Mouse (Mus musculus): ENCODE data around the gene Usp43. TPM values are rescaled to one million over a fixed set of nuclear protein-coding genes. Genes with fewer than 3 reads are reported as not detected.
A peak's percentile ranks its signal among the peaks of the same experiment; 100 is the strongest.

The Usp43 gene
- polyA plus RNA-seq, 1 experiment from 2014 or later = 1.4 TPM

GRCm38 (mm10) chr11:67920226-67920960 is 1.6 kb downstream of the Usp43 start:
- WGBS = 56% methylated on average over 9 of the region's 9 CpGs
- DNase-seq (ENCODE audit: low spot score) = peak; percentile 36
- Histone ChIP-seq H3K36me3 (ENCODE audit: control insufficient read depth, insufficient read depth, low read length) (no peaks in the 10 kb centered on the region), H3K9ac (ENCODE audit: low read length) (no peak overlapping the region), H3K4me2 (ENCODE audit: low read depth, low read length, severe bottlenecking) (no peak overlapping the region), H3K4me1 (replicated peaks; ENCODE audit: control insufficient read depth, insufficient read depth, low read length) (no peaks in the 10 kb centered on the region; the same call in 1 of the 2 replicates), H3K27me3 (ENCODE audit: control insufficient read depth, insufficient read depth, low read length) (peaks cover 20% of the 10 kb centered on the region), H3K27ac (ENCODE audit: low read depth, low read length) (no peak overlapping the region), H3K9me3 (ENCODE audit: control insufficient read depth, low read length) (no peaks in the 10 kb centered on the region), H3K4me3 (ENCODE audit: low read depth, low read length) (no peak overlapping the region)
- no peak for ATAC-seq (replicated peaks; ENCODE audit: low FRiP score)

DNA sequence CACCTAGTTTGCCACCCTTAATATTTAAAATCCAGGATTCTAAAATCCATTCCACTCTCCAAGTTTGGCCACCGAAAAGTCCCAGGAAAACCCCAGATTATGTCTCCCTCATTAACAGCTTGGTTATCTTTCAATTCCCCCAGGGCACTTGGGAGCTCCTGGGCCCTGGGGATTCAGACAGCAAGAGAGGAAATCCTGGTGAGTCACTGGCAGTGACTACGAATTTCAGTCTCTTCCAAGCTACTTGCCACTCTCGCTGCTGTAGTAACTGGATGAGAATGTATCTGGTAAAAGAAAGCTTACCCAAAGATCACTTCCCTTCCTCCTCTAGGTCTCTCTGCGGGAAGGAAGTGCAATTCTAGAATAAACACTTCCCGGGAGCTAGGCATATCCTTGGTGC is 2.4 kb downstream of the Usp43 start:
- Histone ChIP-seq H3K27ac (ENCODE audit: low read depth, low read length) (no peak overlapping the region), H3K4me2 (ENCODE audit: low read depth, low read length, severe bottlenecking) (no peak overlapping the region), H3K9ac (ENCODE audit: low read length) (no peak overlapping the region), H3K36me3 (ENCODE audit: control insufficient read depth, insufficient read depth, low read length) (no peaks in the 10 kb centered on the region), H3K4me3 (ENCODE audit: low read depth, low read length) (no peak overlapping the region), H3K9me3 (ENCODE audit: control insufficient read depth, low read length) (no peaks in the 10 kb centered on the region), H3K4me1 (replicated peaks; ENCODE audit: control insufficient read depth, insufficient read depth, low read length) (no peaks in the 10 kb centered on the region; the same call in 1 of the 2 replicates), H3K27me3 (ENCODE audit: control insufficient read depth, insufficient read depth, low read length) (peaks cover 20% of the 10 kb centered on the region)
- no peak for ATAC-seq (replicated peaks; ENCODE audit: low FRiP score)
- 84% methylated on average over 5 of the region's 5 CpGs for WGBS
- DNase-seq (ENCODE audit: low spot score) = no peak

DNA sequence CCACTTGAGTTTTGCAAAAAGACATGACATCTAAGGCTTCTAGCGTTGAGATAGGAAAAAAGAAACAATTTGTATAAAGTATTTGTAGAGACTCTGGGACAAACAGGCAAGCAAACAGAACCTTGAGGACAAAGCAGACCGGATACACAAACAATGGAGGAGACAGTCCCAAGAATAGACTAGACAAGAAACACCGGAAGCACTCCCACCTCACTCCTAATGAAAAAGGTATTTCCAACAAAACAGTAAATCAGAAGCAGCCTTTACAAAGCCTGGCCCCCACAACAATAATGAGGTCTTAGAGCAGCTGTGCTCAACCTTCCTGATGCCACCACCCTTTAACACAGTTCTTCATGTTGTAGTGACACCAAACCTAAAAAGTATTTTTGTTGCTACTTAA is 4.8 kb downstream of the Usp43 start:
- Histone ChIP-seq H3K4me1 (replicated peaks; ENCODE audit: control insufficient read depth, insufficient read depth, low read length) (no peaks in the 10 kb centered on the region; the same call in 1 of the 2 replicates), H3K27me3 (ENCODE audit: control insufficient read depth, insufficient read depth, low read length) (peaks cover 20% of the 10 kb centered on the region), H3K36me3 (ENCODE audit: control insufficient read depth, insufficient read depth, low read length) (no peaks in the 10 kb centered on the region), H3K27ac (ENCODE audit: low read depth, low read length) (no peak overlapping the region), H3K4me2 (ENCODE audit: low read depth, low read length, severe bottlenecking) (no peak overlapping the region), H3K9ac (ENCODE audit: low read length) (no peak overlapping the region), H3K4me3 (ENCODE audit: low read depth, low read length) (no peak overlapping the region), H3K9me3 (ENCODE audit: control insufficient read depth, low read length) (no peaks in the 10 kb centered on the region)
- ATAC-seq (replicated peaks; ENCODE audit: low FRiP score) = no peak
- DNase-seq (ENCODE audit: low spot score) = peak; percentile 27
- 76% methylated on average over 3 of the region's 3 CpGs for WGBS

- no peaks in the 10 kb centered on the region for H3K4me1 ChIP-seq (replicated peaks; ENCODE audit: control insufficient read depth, insufficient read depth, low read length)
Observed at GRCm38 (mm10) chr11:67911074-67911473, 10.9 kb downstream of the Usp43 start.

GRCm38 (mm10) chr11:67903756-67904155 is 18.2 kb downstream of the Usp43 start:
- H3K9me3 ChIP-seq (ENCODE audit: control insufficient read depth, low read length) = no peaks in the 10 kb centered on the region
- no peaks in the 10 kb centered on the region for H3K4me1 ChIP-seq (replicated peaks; ENCODE audit: control insufficient read depth, insufficient read depth, low read length)
- no peaks in the 10 kb centered on the region for H3K27me3 ChIP-seq (ENCODE audit: control insufficient read depth, insufficient read depth, low read length)
- no peak overlapping the region for H3K4me3 ChIP-seq (ENCODE audit: low read depth, low read length)
- no peak overlapping the region for H3K9ac ChIP-seq (ENCODE audit: low read length)
- H3K36me3 ChIP-seq (ENCODE audit: control insufficient read depth, insufficient read depth, low read length) = no peaks in the 10 kb centered on the region
- H3K27ac ChIP-seq (ENCODE audit: low read depth, low read length) = no peak overlapping the region
- no peak for ATAC-seq (replicated peaks; ENCODE audit: low FRiP score)
- peak; percentile 18 for DNase-seq (ENCODE audit: low spot score)
- no peak overlapping the region for H3K4me2 ChIP-seq (ENCODE audit: low read depth, low read length, severe bottlenecking)
- 91% methylated on average over 4 of the region's 4 CpGs for WGBS

More at GRCm38 (mm10) chr11:67911074-67911473, 10.9 kb downstream of the Usp43 start:
- ATAC-seq (replicated peaks; ENCODE audit: low FRiP score) (no peak), DNase-seq (ENCODE audit: low spot score) (peak; percentile 35)
- WGBS = 86% methylated on average over 5 of the region's 5 CpGs
- Histone ChIP-seq H3K4me3 (ENCODE audit: low read depth, low read length) (no peak overlapping the region), H3K36me3 (ENCODE audit: control insufficient read depth, insufficient read depth, low read length) (no peaks in the 10 kb centered on the region), H3K9ac (ENCODE audit: low read length) (no peak overlapping the region), H3K27me3 (ENCODE audit: control insufficient read depth, insufficient read depth, low read length) (no peaks in the 10 kb centered on the region), H3K9me3 (ENCODE audit: control insufficient read depth, low read length) (no peaks in the 10 kb centered on the region), H3K27ac (ENCODE audit: low read depth, low read length) (no peak overlapping the region), H3K4me2 (ENCODE audit: low read depth, low read length, severe bottlenecking) (no peak overlapping the region)

DNA sequence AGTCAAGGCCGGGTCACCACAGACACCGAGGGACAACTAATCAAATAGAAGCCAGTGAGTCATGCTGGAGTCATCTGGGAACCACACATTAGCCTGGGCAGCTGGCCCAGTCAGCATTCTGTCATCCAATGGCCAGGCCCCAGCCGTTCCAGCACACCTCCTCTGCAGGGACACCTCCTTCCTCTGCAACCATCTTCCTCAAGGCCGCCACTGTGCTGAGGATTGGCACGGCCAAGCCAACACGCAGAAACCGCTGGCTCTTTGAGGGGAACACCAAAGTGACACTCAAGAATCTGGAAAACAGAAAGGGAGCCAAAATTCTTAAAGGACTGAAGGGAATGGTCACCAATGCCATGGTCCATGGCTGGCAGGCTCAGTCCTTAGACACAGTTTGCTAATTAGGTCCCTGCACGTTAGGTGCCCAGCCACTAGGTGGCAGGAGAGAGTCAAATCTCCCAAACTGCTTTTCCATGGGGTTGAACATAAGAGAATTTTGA is 24.8 kb downstream of the Usp43 start:
- Histone ChIP-seq H3K27me3 (ENCODE audit: control insufficient read depth, insufficient read depth, low read length) (no peaks in the 10 kb centered on the region), H3K4me1 (replicated peaks; ENCODE audit: control insufficient read depth, insufficient read depth, low read length) (no peaks in the 10 kb centered on the region), H3K4me2 (ENCODE audit: low read depth, low read length, severe bottlenecking) (no peak overlapping the region), H3K4me3 (ENCODE audit: low read depth, low read length) (no peak overlapping the region), H3K9me3 (ENCODE audit: control insufficient read depth, low read length) (no peaks in the 10 kb centered on the region), H3K36me3 (ENCODE audit: control insufficient read depth, insufficient read depth, low read length) (no peaks in the 10 kb centered on the region), H3K27ac (ENCODE audit: low read depth, low read length) (no peak overlapping the region), H3K9ac (ENCODE audit: low read length) (no peak overlapping the region)
- ATAC-seq (replicated peaks; ENCODE audit: low FRiP score) = no peak
- 66% methylated on average over 8 of the region's 8 CpGs for WGBS
- peak; percentile 77 for DNase-seq (ENCODE audit: low spot score)

GRCm38 (mm10) chr11:67895641-67896040 is 26.3 kb downstream of the Usp43 start:
- H3K9ac ChIP-seq (ENCODE audit: low read length) = no peak overlapping the region
- no peak overlapping the region for H3K4me2 ChIP-seq (ENCODE audit: low read depth, low read length, severe bottlenecking)
- peak; percentile 40 for DNase-seq (ENCODE audit: low spot score)
- no peak overlapping the region for H3K4me3 ChIP-seq (ENCODE audit: low read depth, low read length)
- no peaks in the 10 kb centered on the region for H3K36me3 ChIP-seq (ENCODE audit: control insufficient read depth, insufficient read depth, low read length)
- H3K27me3 ChIP-seq (ENCODE audit: control insufficient read depth, insufficient read depth, low read length) = no peaks in the 10 kb centered on the region
- H3K9me3 ChIP-seq (ENCODE audit: control insufficient read depth, low read length) = no peaks in the 10 kb centered on the region
- ATAC-seq (replicated peaks; ENCODE audit: low FRiP score) = no peak
- H3K27ac ChIP-seq (ENCODE audit: low read depth, low read length) = no peak overlapping the region
- WGBS = 80% methylated on average over 7 of the region's 7 CpGs
- H3K4me1 ChIP-seq (replicated peaks; ENCODE audit: control insufficient read depth, insufficient read depth, low read length) = no peaks in the 10 kb centered on the region

DNA sequence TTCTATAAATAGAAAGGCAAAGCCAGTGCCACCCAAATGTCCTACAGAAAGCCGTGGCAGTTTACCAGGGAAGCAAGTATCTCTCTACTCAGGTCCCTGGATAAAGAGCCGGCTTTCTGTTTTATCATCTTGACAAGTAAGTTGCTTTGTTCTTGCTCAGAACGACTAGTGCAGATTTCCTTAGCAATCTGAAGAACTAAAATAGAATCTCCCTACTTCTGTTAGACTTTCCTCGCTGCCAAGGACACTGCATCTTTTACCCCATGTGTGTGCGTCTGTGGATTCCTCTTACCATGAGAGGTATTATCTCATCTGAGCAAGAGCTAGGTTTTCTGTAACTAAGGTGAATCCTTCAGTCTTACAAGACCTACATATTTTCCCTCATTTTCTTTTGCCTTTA is 33.4 kb downstream of the Usp43 start:
- Histone ChIP-seq H3K27ac (ENCODE audit: low read depth, low read length) (no peak overlapping the region), H3K4me2 (ENCODE audit: low read depth, low read length, severe bottlenecking) (no peak overlapping the region), H3K9me3 (ENCODE audit: control insufficient read depth, low read length) (no peaks in the 10 kb centered on the region), H3K9ac (ENCODE audit: low read length) (no peak overlapping the region), H3K36me3 (ENCODE audit: control insufficient read depth, insufficient read depth, low read length) (no peaks in the 10 kb centered on the region), H3K4me1 (replicated peaks; ENCODE audit: control insufficient read depth, insufficient read depth, low read length) (no peaks in the 10 kb centered on the region), H3K4me3 (ENCODE audit: low read depth, low read length) (no peak overlapping the region), H3K27me3 (ENCODE audit: control insufficient read depth, insufficient read depth, low read length) (no peaks in the 10 kb centered on the region)
- DNase-seq (ENCODE audit: low spot score) = peak; percentile 28
- ATAC-seq (replicated peaks; ENCODE audit: low FRiP score) = no peak
- 88% methylated on average over 5 of the region's 5 CpGs for WGBS

DNA sequence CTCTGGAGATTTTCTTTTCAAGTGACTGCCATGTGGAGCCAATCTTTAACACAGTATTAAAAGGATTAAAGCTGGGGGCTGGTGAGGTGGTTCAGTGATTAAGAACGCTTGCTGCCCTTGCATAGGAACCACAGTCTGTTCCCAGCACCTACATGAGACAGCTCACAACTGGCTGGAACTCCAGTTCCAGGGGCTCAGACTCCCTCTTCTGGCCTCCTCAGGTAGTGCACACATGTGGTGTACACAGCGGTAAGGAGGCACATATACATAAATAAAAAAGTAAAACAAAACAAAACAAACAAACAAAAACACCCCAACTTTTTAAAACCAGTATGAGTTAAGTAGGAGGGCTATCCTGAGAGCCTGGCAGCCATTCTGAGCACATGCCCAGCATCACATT is 36.0 kb downstream of the Usp43 start:
- 91% methylated on average over 2 of the region's 2 CpGs for WGBS

More for the DNA sequence above, 36.0 kb downstream of the Usp43 start:
- no peaks in the 10 kb centered on the region for H3K36me3 ChIP-seq (ENCODE audit: control insufficient read depth, insufficient read depth, low read length)
- H3K4me1 ChIP-seq (replicated peaks; ENCODE audit: control insufficient read depth, insufficient read depth, low read length) = no peaks in the 10 kb centered on the region
- H3K4me3 ChIP-seq (ENCODE audit: low read depth, low read length) = no peak overlapping the region
- DNase-seq (ENCODE audit: low spot score) (peak; percentile 46), ATAC-seq (replicated peaks; ENCODE audit: low FRiP score) (no peak)
- H3K9me3 ChIP-seq (ENCODE audit: control insufficient read depth, low read length) = no peaks in the 10 kb centered on the region
- H3K4me2 ChIP-seq (ENCODE audit: low read depth, low read length, severe bottlenecking) = no peak overlapping the region
- no peaks in the 10 kb centered on the region for H3K27me3 ChIP-seq (ENCODE audit: control insufficient read depth, insufficient read depth, low read length)
- H3K27ac ChIP-seq (ENCODE audit: low read depth, low read length) = no peak overlapping the region
- no peak overlapping the region for H3K9ac ChIP-seq (ENCODE audit: low read length)
